In the genomic region with DNA sequence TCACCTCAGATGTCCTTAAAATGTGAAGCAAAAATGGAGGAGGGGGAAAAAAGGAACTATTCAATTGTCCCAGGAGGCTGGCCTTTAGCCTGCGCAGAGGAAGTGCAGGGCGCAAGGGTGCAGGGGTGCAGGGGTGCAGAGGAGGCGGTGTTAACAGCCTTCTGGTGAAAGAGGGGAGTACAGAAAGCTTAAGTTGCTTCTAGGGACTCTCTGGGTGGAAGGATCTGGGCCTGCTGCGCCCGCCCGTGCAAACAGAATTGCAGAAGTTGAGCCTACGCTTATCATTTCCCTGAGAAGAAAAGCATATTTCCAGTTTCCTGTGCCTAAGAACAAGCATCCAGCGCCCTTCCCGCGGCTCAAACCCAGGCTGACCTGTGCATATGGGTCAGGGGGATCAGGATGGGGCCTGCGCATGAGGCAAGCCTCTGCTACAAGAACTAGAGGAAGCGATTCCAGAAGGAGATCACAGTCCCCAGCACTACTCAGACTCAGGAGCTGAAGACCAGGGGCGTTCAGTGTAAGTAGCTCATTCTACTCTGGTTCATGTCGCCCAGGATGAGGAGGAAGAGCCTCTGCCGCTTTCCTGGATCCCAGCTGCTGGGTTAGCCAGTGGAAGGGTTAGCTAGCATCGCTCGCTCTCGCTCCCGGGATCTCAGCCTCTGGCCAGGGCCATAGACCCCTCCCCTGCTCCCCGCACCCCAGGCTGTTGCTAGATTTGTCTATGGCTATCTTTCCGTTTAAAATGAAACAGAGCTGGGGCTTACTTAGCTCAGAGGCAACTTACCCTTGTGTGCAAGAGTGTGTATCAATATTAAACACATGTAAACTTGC, we compare ENCODE assay signal across 8 mouse cellular contexts. TPM values are rescaled to one million over a fixed set of nuclear protein-coding genes. Genes with fewer than 3 reads are reported as not detected.
DNase-seq lines count a peak whose midpoint lies in the region; ATAC-seq and TF ChIP-seq lines count a peak whose summit lies in the region.

No protein-coding gene starts in this region.

- in situ Hi-C loops in ES-E14 (cut with MboI; ENCODE audit: low sequenced_read_pairs in 2 of 2, unreplicated experiment in 2 of 2) = no loop called here

- H3K4me2 ChIP-seq in heart, embryonic 14.5 days (ENCODE audit: low read length) = peak overlapping the region; percentile 41; the same call in 1 of the 2 replicates
- no peak overlapping the region for H3K4me2 ChIP-seq in lung, embryonic 16.5 days (ENCODE audit: low read depth, low read length)

- H3K27me3 ChIP-seq in heart, embryonic 14.5 days (ENCODE audit: control insufficient read depth, insufficient read depth, low read length) = no peaks in the 10 kb centered on the region
- no peaks in the 10 kb centered on the region for H3K27me3 ChIP-seq in lung, embryonic 16.5 days (ENCODE audit: control insufficient read depth, insufficient read depth, low read depth, low read length)

- 55% methylated on average over 21 of the region's 21 CpGs for WGBS in heart, embryonic 14.5 days
- 64% methylated on average over 21 of the region's 21 CpGs for WGBS in lung, embryonic 16.5 days

- H3K4me3 ChIP-seq in ES-E14 (ENCODE audit: insufficient read depth in 1 of 2, low read depth in 1 of 2, low read length in 2 of 2, poor library complexity in 1 of 2, severe bottlenecking in 1 of 2) = peak overlapping the region; percentile 57 to 60
- no peak overlapping the region for H3K4me3 ChIP-seq in heart, embryonic 14.5 days (ENCODE audit: control insufficient read depth in 1 of 2, insufficient read depth in 1 of 2, low read depth in 1 of 2, low read length in 2 of 2)
- no peak overlapping the region; the same call in 1 of the 2 replicates for H3K4me3 ChIP-seq in lung, embryonic 16.5 days (ENCODE audit: low read length)

- peak; percentile 17 for DNase-seq in embryo, embryonic 10.5 days (ENCODE audit: low spot score)
- no peak for DNase-seq in embryo, embryonic 10 days (ENCODE audit: low spot score)
- DNase-seq in ES-E14 (ENCODE audit: low read depth, low spot score) = no peak
- peak; percentile 67 to 81 for DNase-seq in thymus, adult 18-20 months
- no peak for DNase-seq in frontal cortex, postnatal 25 days (ENCODE audit: low spot score in 2 of 2)
- no peak for DNase-seq in urinary bladder, postnatal 36 days (ENCODE audit: low spot score in 2 of 2)

- no peaks in the 10 kb centered on the region for H3K36me3 ChIP-seq in ES-E14 (ENCODE audit: control insufficient read depth, insufficient read depth, low read length, poor library complexity, severe bottlenecking)
- no peaks in the 10 kb centered on the region for H3K36me3 ChIP-seq in heart, embryonic 14.5 days (ENCODE audit: control insufficient read depth, insufficient read depth, low read length)
- H3K36me3 ChIP-seq in lung, embryonic 16.5 days (ENCODE audit: control insufficient read depth, insufficient read depth, low read length) = no peaks in the 10 kb centered on the region

- H3K4me1 ChIP-seq in ES-E14 (ENCODE audit: control insufficient read depth in 2 of 2, insufficient read depth in 2 of 2, low read length in 2 of 2, poor library complexity in 1 of 2) = peaks cover 5 to 7% of the 10 kb centered on the region in 2 experiments; a peak in 3 of 4 replicates
- peaks cover 27 to 63% of the 10 kb centered on the region in 2 experiments for H3K4me1 ChIP-seq in heart, embryonic 14.5 days (ENCODE audit: control insufficient read depth in 2 of 2, insufficient read depth in 2 of 2, low read length in 2 of 2)
- H3K4me1 ChIP-seq in lung, embryonic 16.5 days (replicated peaks; ENCODE audit: control insufficient read depth, insufficient read depth, low read length) = peaks cover 6% of the 10 kb centered on the region; the same call in 1 of the 2 replicates

- no peak for ATAC-seq in heart, embryonic 14.5 days (ENCODE audit: insufficient number of reproducible peaks, insufficient read depth, low FRiP score, low read depth)
- no peak for ATAC-seq in lung, embryonic 16.5 days (ENCODE audit: low read depth)

- peak overlapping the region; percentile 71 for H3K9ac ChIP-seq in ES-E14 (ENCODE audit: insufficient read depth, low read depth, low read length, poor library complexity, severe bottlenecking)
- 0 out of 2 replicates have a peak overlapping the region, but pooled peaks have one; percentile 40 for H3K9ac ChIP-seq in heart, embryonic 14.5 days (ENCODE audit: low read length)
- no peak overlapping the region for H3K9ac ChIP-seq in lung, embryonic 16.5 days (ENCODE audit: low read length)

- no peaks in the 10 kb centered on the region for H3K9me3 ChIP-seq in ES-E14 (ENCODE audit: control insufficient read depth, insufficient read depth, low read depth, low read length)
- H3K9me3 ChIP-seq in heart, embryonic 14.5 days (ENCODE audit: control insufficient read depth, low read length) = no peaks in the 10 kb centered on the region
- no peaks in the 10 kb centered on the region for H3K9me3 ChIP-seq in lung, embryonic 16.5 days (ENCODE audit: control insufficient read depth, low read length)

- peak overlapping the region; percentile 29 for H3K27ac ChIP-seq in ES-E14 (ENCODE audit: insufficient read depth, low read depth, low read length, poor library complexity, severe bottlenecking)
- H3K27ac ChIP-seq in heart, embryonic 14.5 days (replicated peaks in 1 of 2; ENCODE audit: control insufficient read depth in 1 of 2, insufficient read depth in 1 of 2, low read depth in 2 of 2, low read length in 2 of 2) = peak overlapping the region; percentile 19; a peak in 3 of 4 replicates
- 0 out of 2 replicates have a peak overlapping the region, but pooled peaks have one; percentile 30 for H3K27ac ChIP-seq in lung, embryonic 16.5 days (ENCODE audit: low read length)

TF ChIP-seq in ES-E14, 5 proteins besides CTCF, POLR2A, EP300 and RAD21:
- TF ChIP-seq CHD2 (IDR thresholded peaks at IDR 0.05; ENCODE audit: low read depth, low read length) = no peak
- no peak for TF ChIP-seq ZNF384 (IDR thresholded peaks at IDR 0.05; ENCODE audit: low read depth, low read length)
- TF ChIP-seq ZC3H11A (IDR thresholded peaks at IDR 0.05; ENCODE audit: borderline replicate concordance, low read depth, low read length) = no peak
- TF ChIP-seq MAFK (IDR thresholded peaks at IDR 0.05; ENCODE audit: insufficient read depth, low read depth, low read length) = no peak
- TF ChIP-seq HCFC1 (IDR thresholded peaks at IDR 0.05; ENCODE audit: borderline replicate concordance, insufficient read depth, low read length) = no peak

RNA-seq across cellular contexts. Expression of gene Lrmp, which starts 6.4 kb away (rescaled TPM):
- 8.6 and 10.4 TPM in 2 replicates for total RNA-seq in ES-E14 (2012; rRNA removed)
- polyA plus RNA-seq in heart, embryonic 14.5 days (2014; fragmentation: Nextera tagmentation; extraction: Ambion mirVana) = 1.4 and 1.8 TPM in 2 replicates
- 4.1 and 6.1 TPM in 2 replicates for polyA plus RNA-seq in lung, embryonic 16.5 days (2015; fragmentation: Nextera tagmentation; extraction: Ambion mirVana)

RNA-seq across cellular contexts. Expression of gene Bcat1, which starts 45.8 kb away (rescaled TPM):
- 121 and 180 TPM in 2 replicates for total RNA-seq in ES-E14 (2012; rRNA removed)
- 4.6 and 6.2 TPM in 2 replicates for polyA plus RNA-seq in heart, embryonic 14.5 days (2014; fragmentation: Nextera tagmentation; extraction: Ambion mirVana)
- polyA plus RNA-seq in lung, embryonic 16.5 days (2015; fragmentation: Nextera tagmentation; extraction: Ambion mirVana) = 3.3 and 3.7 TPM in 2 replicates

Comparison
In these comparisons a context has a peak if more than half of its experiments do, and no peak if none do; other contexts are left out.
1. DNase-seq: peak in embryo, embryonic 10.5 days (single experiment) and thymus, adult 18-20 months (2 of 2); none in embryo, embryonic 10 days (single experiment), ES-E14 (single experiment), frontal cortex, postnatal 25 days (0 of 2) and urinary bladder, postnatal 36 days (0 of 2).
2. H3K4me3 ChIP-seq: peak in ES-E14 (2 of 2); none in heart, embryonic 14.5 days (0 of 2) and lung, embryonic 16.5 days (single experiment).
3. Peak in every context shown above with its lines, with median percentiles within 50 percentile points of each other: H3K27ac ChIP-seq.